Mouse (Mus musculus) neural tube, embryonic 14.5 days (tissue): Measurements from ENCODE around the gene Bpgm. TPM values are rescaled to one million over a fixed set of nuclear protein-coding genes. Genes with fewer than 3 reads are reported as not detected.
A peak's percentile ranks its signal among the peaks of the same experiment; 100 is the strongest.

Experiments used
- ATAC-seq: fragments of 200-750 bp; cut with Nextera tagmentation; 2 replicates; pipeline ENCODE4 v1.8.0; 2017; ENCODE audit warnings: low read depth, mild to moderate bottlenecking, moderate TSS enrichment, moderate library complexity
- H3K27ac ChIP-seq: fragments of 300-500 bp; sonication (generic); 2 replicates; pipeline ENCODE4 v1.5.1; 2014; ENCODE audit warnings: low read depth, mild to moderate bottlenecking, control low read depth, low read length, moderate library complexity, mixed read lengths
- H3K27me3 ChIP-seq: fragments of 300-500 bp; sonication (generic); 2 replicates; pipeline ENCODE4 v1.6.1; 2014; ENCODE audit warnings: low read length; ENCODE audit not compliant: control insufficient read depth, insufficient read depth
- H3K36me3 ChIP-seq: fragments of 300-500 bp; sonication (generic); 2 replicates; pipeline ENCODE4 v1.6.1; 2014; ENCODE audit warnings: low read length, mixed read lengths; ENCODE audit not compliant: control insufficient read depth, insufficient read depth
- H3K4me1 ChIP-seq: fragments of 300-500 bp; sonication (generic); 2 replicates; pipeline ENCODE4 v1.6.1; 2014; ENCODE audit warnings: low read length; ENCODE audit not compliant: control insufficient read depth, insufficient read depth
- H3K4me2 ChIP-seq: fragments of 300-500 bp; sonication (generic); 2 replicates; pipeline ENCODE4 v1.6.1; 2014; ENCODE audit warnings: mild to moderate bottlenecking, low read depth, low read length, control low read depth
- H3K4me3 ChIP-seq: fragments of 300-500 bp; sonication (generic); 2 replicates; pipeline ENCODE4 v1.5.1; 2014; ENCODE audit warnings: low read depth, low read length, control low read depth, mixed read lengths
- H3K9ac ChIP-seq: fragments of 300-500 bp; sonication (generic); replicated peaks from 2 replicates; pipeline ENCODE4 v1.6.1; 2014; ENCODE audit warnings: low read depth, mild to moderate bottlenecking, control low read depth, low read length, mixed read lengths
- H3K9me3 ChIP-seq: fragments of 300-500 bp; sonication (generic); 2 replicates; pipeline ENCODE4 v1.6.1; 2016; ENCODE audit warnings: low read length; ENCODE audit not compliant: control insufficient read depth
- WGBS: fragments of 180-500 bp; shearing (Covaris S2); extraction: QIAGEN DNeasy Blood & Tissue Kit; methylation state at CpG from one replicate; pipeline ENCODE4 v1.1.7; 2014; 5-methylcytosine and 5-hydroxymethylcytosine counted together
- polyA plus RNA-seq: library from polyadenylated mRNA; unstranded; fragments of >200 nt; fragmentation: Nextera tagmentation; extraction: Ambion mirVana; gene quantifications from 2 replicates; pipeline ENCODE4 v1.2.1, GENCODE M21; 2014

Gene Bpgm
- 77.3 and 78.1 TPM in 2 replicates for polyA plus RNA-seq

DNA sequence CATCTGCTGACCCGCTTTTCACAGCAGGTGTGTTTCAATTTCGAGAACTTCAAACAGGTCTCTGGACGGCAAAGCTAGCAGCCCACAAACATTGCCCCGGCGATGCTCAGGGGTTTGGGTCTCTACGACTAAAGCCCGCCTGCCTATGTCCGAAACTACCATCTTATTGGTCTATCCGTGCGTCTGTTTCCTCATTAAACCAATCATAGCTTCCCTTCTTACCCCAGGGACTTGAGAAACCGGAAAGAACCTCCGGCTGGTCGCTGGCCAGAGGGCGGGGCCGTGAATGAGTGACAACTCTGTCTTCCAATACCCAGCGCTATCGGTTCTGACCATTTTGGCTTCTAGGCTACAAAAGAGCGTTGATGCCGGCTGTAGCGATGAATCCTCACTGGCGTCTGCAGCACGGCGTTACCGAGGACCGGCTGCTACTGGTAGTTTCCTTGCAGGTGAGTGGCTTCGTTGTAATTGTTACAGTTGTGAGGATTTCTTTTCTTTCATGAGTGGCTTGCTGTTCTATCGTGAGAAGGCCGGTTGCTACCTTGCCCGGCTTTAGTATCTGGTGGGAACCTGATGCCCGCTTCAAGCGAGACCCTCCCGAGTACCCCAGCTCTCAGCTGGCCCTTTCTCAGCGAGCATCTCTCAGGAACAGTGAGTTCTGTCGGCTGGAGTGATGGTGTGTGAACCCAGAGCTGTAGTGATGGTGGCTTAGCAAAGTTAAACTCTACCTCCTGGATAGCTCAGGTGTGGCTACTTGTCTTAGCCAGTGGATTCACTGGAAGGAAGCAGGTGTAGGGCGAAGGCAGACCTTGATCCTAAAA, at the start of gene Bpgm:
Bpgm (plus strand) TSS at position 234 of the 821 bp plus-strand sequence.
- WGBS: 1% methylated on average over 35 of the region's 35 CpGs
- Histone ChIP-seq H3K9ac (peak within 1 kb of the TSS; percentile 78), H3K4me2 (peak within 1 kb of the TSS; percentile 75), H3K27ac (peak within 1 kb of the TSS; percentile 79), H3K4me3 (peak within 1 kb of the TSS; percentile 61), H3K4me1 (peaks cover 27% of the 10 kb centered on the region), H3K9me3 (no peaks in the 10 kb centered on the region), H3K36me3 (no peaks in the 10 kb centered on the region), H3K27me3 (no peaks in the 10 kb centered on the region)
- peak; percentile 99 for ATAC-seq

DNA sequence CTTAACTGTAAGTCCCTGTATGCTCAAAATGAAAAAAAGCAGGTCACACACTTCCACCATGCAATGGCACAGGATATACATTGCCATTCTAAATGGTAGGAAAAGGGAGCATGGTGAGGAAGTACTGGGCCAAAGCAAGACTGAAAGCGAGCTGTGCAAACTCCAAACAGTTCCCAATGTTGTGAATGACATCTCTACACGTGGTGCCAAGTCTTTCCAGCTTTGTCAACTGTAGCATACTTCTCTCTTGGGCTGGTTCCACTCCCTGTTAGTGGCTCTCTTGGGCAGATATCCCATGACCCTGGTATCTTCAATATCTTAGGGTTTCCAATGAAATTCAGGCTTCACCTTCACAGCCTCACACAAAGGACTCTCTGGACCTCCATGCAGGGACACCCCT, 37.0 kb upstream of the Bpgm start:
- Histone ChIP-seq H3K4me3 (no peak overlapping the region), H3K27ac (no peak overlapping the region), H3K4me2 (no peak overlapping the region), H3K9me3 (no peaks in the 10 kb centered on the region), H3K4me1 (no peaks in the 10 kb centered on the region), H3K27me3 (no peaks in the 10 kb centered on the region), H3K36me3 (no peaks in the 10 kb centered on the region), H3K9ac (no peak overlapping the region)
- no peak for ATAC-seq
- 70% methylated on average over 2 of the region's 2 CpGs for WGBS

DNA sequence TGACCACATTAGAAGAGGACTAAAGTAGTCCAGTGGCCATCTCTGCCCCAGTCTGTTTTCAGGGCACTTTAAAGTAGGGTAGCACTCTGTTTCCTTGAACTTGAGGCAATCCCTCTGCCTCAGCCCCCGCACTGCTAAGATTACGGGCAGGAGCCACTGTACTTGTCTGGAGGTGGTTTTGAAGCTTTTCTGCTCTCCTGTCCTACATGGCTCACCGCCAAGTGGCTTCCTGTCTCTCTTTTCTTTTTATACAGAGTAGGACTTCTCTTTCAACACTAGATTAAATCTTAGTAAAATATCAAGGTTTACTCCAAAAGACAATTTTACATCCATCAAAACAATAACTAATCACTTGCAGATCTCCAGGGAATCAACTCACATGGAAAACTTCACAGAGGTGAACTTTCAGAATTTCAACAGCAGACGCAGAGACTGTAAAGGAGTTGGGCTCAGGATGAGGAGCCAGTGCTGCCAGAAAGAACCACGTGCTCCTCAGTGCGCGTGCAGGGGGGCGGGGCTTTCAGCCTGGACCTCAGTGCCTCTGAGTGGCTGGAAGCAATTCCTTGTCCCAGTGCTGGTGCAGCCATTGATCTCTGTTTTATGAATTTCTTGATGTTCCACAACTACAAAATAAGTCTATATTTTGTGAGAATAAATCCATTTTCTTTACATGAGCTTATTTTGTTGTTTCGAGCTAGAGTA, 34.3 kb upstream of the Bpgm start:
- no peak overlapping the region for H3K9ac ChIP-seq
- no peaks in the 10 kb centered on the region for H3K9me3 ChIP-seq
- no peaks in the 10 kb centered on the region for H3K36me3 ChIP-seq
- H3K27ac ChIP-seq: no peak overlapping the region
- no peak overlapping the region for H3K4me3 ChIP-seq
- WGBS: 77% methylated on average over 9 of the region's 9 CpGs
- no peaks in the 10 kb centered on the region for H3K27me3 ChIP-seq
- H3K4me1 ChIP-seq: no peaks in the 10 kb centered on the region
- ATAC-seq: no peak
- no peak overlapping the region for H3K4me2 ChIP-seq

DNA sequence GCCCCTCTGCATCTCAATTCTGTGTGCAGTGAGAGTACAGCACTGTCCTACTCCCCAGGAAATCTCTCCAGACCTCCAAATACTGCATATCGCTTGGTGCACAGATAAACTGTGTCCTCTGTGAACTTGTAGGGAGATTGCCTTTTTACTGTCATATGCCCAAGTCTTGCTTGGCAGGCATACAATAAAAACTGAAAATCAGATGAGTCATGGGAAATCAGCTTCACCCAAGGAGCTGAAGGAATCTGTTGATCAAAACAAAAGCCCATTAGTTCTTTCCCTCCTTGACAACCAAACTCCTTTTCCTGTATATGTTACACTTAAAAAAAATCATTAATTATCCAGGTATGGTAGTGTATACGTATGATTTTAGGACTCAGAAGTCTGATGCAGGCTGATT, 32.2 kb upstream of the Bpgm start:
- no peaks in the 10 kb centered on the region for H3K9me3 ChIP-seq

DNA sequence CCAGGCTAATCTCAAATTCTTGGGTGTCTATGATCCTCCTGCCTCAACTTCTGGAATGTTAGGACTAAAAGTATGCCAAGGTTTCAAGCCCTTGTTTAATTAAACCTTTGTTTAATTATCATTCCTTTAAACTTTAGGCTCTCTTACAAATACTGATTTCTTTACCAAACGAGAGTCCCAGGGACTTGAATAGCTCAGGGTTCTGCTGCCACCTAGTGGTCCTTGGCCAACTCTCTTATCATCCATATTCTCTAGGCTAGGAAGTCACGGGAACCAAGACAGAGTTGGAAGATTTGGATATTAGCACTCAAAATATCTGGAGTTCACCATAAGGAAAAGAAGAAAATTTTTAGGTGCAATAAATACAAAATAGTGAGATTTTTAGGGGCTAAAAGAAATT, 28.0 kb upstream of the Bpgm start:
- Histone ChIP-seq H3K4me1 (no peaks in the 10 kb centered on the region), H3K27ac (no peak overlapping the region), H3K4me3 (no peak overlapping the region), H3K9me3 (no peaks in the 10 kb centered on the region), H3K9ac (no peak overlapping the region), H3K36me3 (no peaks in the 10 kb centered on the region), H3K27me3 (no peaks in the 10 kb centered on the region), H3K4me2 (no peak overlapping the region)
- 7% methylated on average over 2 of the region's 2 CpGs for WGBS
- no peak for ATAC-seq

More for the DNA sequence above, 32.2 kb upstream of the Bpgm start:
- no peaks in the 10 kb centered on the region for H3K36me3 ChIP-seq
- H3K4me3 ChIP-seq: no peak overlapping the region
- H3K27me3 ChIP-seq: no peaks in the 10 kb centered on the region
- 81% methylated on average over 2 of the region's 2 CpGs for WGBS
- ATAC-seq: no peak
- H3K4me1 ChIP-seq: no peaks in the 10 kb centered on the region
- H3K4me2 ChIP-seq: no peak overlapping the region
- no peak overlapping the region for H3K27ac ChIP-seq
- H3K9ac ChIP-seq: no peak overlapping the region

DNA sequence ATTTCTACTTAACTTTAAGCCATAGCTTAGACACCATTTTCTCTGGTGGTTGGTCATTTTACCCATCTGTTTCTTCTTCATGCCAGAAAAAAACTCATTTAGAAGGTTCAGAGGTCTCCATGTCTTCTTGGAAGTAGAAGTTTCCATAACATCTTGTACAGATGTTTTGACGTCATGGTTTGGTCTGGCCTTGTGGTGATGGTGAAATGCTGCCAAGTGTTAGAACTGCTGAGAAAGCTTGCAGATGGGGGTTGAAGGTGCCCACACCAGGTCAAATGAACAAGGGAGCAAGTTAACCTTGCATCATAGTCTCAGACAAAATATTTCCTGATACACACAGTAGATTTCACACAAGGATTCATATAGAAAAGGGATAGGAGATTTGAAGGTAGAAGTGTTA, 27.3 kb upstream of the Bpgm start:
- Histone ChIP-seq H3K36me3 (no peaks in the 10 kb centered on the region), H3K9ac (no peak overlapping the region), H3K27me3 (no peaks in the 10 kb centered on the region), H3K4me3 (no peak overlapping the region), H3K9me3 (no peaks in the 10 kb centered on the region), H3K27ac (no peak overlapping the region), H3K4me1 (no peaks in the 10 kb centered on the region), H3K4me2 (no peak overlapping the region)
- ATAC-seq: no peak
- 88% methylated on average over 1 of the region's 1 CpGs for WGBS

DNA sequence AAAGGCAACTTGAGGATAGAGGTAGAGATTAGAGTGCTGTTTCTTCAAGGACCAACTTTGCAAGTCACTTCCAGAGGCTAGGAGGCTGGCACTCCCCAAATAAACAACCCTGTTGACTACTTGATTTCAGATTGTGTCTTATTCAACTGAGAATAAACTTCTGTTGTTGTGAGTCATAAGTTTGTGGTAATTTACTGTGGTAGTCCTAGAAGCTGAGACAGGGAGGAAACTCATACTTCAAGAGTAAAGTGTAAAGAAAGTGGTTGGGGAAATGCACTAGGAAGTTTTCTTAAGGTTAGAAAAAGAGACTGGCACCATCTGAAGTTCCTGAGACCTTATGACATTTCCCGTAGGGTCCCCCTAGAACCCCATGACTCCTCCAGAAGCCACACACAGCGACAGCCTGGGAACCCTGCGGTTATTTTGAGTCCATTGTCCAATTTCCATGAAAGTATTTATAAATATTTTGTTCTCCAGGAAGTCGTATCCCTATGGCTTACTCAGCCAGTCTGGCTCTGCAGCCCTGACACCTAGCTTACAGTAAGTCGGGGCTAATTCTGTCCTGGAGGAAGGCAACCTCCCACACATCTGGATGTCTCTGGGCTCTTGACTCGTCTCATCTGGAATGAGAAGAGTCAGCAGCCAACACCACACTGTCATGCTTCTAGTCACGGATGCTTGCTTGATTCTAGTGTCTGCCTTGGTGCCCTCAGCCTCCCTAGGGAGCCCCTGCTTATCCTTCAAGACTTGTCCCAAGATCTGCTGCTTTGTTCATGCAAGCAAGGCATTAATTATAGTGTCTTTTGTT, 22.8 kb upstream of the Bpgm start:
- no peaks in the 10 kb centered on the region for H3K27me3 ChIP-seq
- 72% methylated on average over 7 of the region's 7 CpGs for WGBS
- H3K27ac ChIP-seq: no peak overlapping the region
- no peak for ATAC-seq
- no peaks in the 10 kb centered on the region for H3K9me3 ChIP-seq
- H3K4me2 ChIP-seq: no peak overlapping the region
- no peaks in the 10 kb centered on the region for H3K4me1 ChIP-seq
- no peaks in the 10 kb centered on the region for H3K36me3 ChIP-seq
- H3K4me3 ChIP-seq: no peak overlapping the region
- H3K9ac ChIP-seq: no peak overlapping the region

DNA sequence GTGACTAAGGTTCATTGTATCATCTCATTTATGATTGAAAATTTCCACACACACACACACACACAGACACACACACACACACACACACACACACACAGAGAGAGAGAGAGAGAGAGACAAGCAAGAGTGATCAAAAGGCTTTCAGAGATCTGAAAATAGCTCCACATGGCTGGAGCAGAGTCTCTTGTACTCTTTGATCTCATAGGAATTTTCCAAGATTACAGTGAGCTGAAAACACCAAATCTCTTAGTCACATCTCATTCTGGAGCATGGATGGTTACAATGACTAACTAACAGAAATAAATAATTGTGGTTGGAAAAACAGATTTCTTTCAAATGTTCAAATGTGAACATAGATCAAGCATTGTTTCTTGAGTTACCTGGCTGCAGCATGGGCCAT, 16.6 kb upstream of the Bpgm start:
- Histone ChIP-seq H3K9me3 (no peaks in the 10 kb centered on the region), H3K4me3 (no peak overlapping the region), H3K9ac (no peak overlapping the region), H3K27me3 (no peaks in the 10 kb centered on the region), H3K4me1 (no peaks in the 10 kb centered on the region), H3K36me3 (no peaks in the 10 kb centered on the region), H3K4me2 (no peak overlapping the region), H3K27ac (no peak overlapping the region)
- no peak for ATAC-seq

DNA sequence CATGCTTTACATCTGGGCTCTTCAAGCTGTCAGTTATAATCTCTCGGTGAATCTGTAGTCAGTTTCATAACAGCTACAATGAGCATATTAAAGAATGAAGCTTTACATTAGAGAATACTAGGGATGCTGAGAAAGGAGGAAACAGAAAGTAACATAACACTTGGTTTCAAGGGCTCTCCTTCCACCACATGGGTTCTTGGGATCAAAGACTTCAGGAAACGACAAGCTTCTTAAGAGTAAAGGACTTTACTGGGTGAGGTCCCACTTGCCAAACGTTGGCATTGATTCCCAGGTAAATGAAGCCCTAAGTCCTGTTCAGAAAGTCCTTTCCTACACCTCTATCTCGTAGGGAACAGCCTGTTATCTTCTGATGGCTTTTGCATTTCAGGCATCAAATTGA, 15.4 kb upstream of the Bpgm start:
- Histone ChIP-seq H3K9me3 (no peaks in the 10 kb centered on the region), H3K4me3 (no peak overlapping the region), H3K36me3 (no peaks in the 10 kb centered on the region), H3K9ac (no peak overlapping the region), H3K27ac (no peak overlapping the region), H3K4me2 (no peak overlapping the region), H3K4me1 (no peaks in the 10 kb centered on the region), H3K27me3 (no peaks in the 10 kb centered on the region)
- no peak for ATAC-seq
- 69% methylated on average over 4 of the region's 4 CpGs for WGBS
